Mouse (Mus musculus): ENCODE measurements around the gene Spsb4. TPM values are rescaled to one million over a fixed set of nuclear protein-coding genes. Genes with fewer than 3 reads are reported as not detected.

The Spsb4 gene
- polyA plus RNA-seq, 1 experiment from 2014 or later = 53.7 TPM

DNA sequence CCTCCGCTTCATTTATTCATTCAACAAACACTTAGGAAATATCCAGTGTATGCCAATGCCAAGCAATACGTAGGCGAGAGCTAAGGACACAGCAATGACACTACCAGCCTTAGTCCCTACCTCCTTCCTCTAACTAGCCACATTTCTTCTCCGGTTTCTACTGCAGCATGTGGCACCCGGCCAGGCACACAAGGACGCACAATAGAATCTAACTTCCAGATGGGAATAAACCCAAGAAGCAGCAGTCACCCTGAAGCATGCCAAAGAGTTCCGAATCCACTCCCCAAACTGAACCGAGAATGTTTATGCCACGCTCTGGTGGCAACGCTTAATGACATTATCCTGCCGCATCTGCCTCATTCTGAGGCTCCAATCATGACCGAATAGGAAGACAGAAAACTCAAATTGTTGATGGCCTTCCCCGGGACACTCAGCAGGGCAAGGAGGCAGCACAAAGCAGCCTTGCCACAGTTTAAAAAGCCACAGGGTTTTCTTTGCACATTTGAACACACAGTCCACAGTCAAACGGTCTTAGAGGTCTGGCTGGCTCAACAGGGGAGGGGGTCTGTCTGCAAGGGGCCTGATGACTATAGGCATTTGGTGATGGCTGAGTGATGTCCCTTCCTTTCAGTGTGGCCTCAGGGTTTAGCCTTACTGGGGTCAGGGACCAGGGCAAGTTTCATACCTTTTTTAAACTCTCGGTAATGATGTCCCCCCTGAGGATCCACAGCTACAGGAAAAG, 7.0 kb downstream of the Spsb4 start:
- no peak for ATAC-seq (replicated peaks; ENCODE audit: extremely low read depth, insufficient read depth, low FRiP score)
- H3K27ac ChIP-seq (ENCODE audit: low read length) = peak overlapping the region; percentile 5; the same call in 1 of the 2 replicates

DNA sequence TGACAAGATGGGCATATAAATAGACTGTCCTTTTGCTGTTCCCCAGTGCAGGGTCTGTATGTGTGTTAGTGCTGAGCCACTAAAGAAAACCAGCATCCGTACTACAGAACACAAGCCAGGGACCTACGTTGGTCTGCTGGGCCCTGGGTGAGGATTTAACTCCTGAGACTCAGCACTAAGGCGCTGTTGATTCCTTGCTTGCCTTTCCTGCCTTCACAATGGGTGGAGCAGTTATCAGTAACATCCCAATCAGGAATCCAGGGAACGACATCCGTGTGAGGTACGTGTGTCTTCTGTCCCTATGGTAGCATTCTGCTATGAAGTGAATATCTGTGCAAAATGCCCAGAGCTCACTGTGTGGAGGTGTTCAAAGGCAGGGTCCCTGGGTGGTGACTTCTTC, 8.2 kb downstream of the Spsb4 start:
- peak overlapping the region; percentile 18; the same call in 1 of the 2 replicates for H3K9ac ChIP-seq (ENCODE audit: low read length)
- no peak overlapping the region for H3K4me2 ChIP-seq (ENCODE audit: low read depth, low read length)
- H3K4me1 ChIP-seq (ENCODE audit: control insufficient read depth, insufficient read depth, low read length) = peaks cover 34% of the 10 kb centered on the region
- no peak overlapping the region for H3K4me3 ChIP-seq (ENCODE audit: low read length)
- peaks cover 4% of the 10 kb centered on the region; the same call in 1 of the 2 replicates for H3K36me3 ChIP-seq (ENCODE audit: control insufficient read depth, insufficient read depth)
- ATAC-seq (replicated peaks; ENCODE audit: extremely low read depth, insufficient read depth, low FRiP score) = no peak
- 65% methylated on average over 6 of the region's 6 CpGs for WGBS
- no peaks in the 10 kb centered on the region; the same call in 1 of the 2 replicates for H3K9me3 ChIP-seq (replicated peaks; ENCODE audit: control insufficient read depth, low read length)
- no peaks in the 10 kb centered on the region for H3K27me3 ChIP-seq (ENCODE audit: control insufficient read depth, insufficient read depth, low read length)
- no peak overlapping the region for H3K27ac ChIP-seq (ENCODE audit: low read length)

More for the DNA sequence above, 7.0 kb downstream of the Spsb4 start:
- peaks cover 43% of the 10 kb centered on the region for H3K4me1 ChIP-seq (ENCODE audit: control insufficient read depth, insufficient read depth, low read length)
- 65% methylated on average over 15 of the region's 15 CpGs for WGBS
- peaks cover 4% of the 10 kb centered on the region; the same call in 1 of the 2 replicates for H3K36me3 ChIP-seq (ENCODE audit: control insufficient read depth, insufficient read depth)
- no peak overlapping the region for H3K4me2 ChIP-seq (ENCODE audit: low read depth, low read length)
- no peak overlapping the region for H3K4me3 ChIP-seq (ENCODE audit: low read length)
- 0 out of 2 replicates have a peak overlapping the region, but pooled peaks have one; percentile 27 for H3K9ac ChIP-seq (ENCODE audit: low read length)
- H3K27me3 ChIP-seq (ENCODE audit: control insufficient read depth, insufficient read depth, low read length) = no peaks in the 10 kb centered on the region
- no peaks in the 10 kb centered on the region; the same call in 1 of the 2 replicates for H3K9me3 ChIP-seq (replicated peaks; ENCODE audit: control insufficient read depth, low read length)

GRCm38 (mm10) chr9:97004726-97005125, 13.9 kb downstream of the Spsb4 start:
- WGBS = 38% methylated on average over 3 of the region's 3 CpGs
- Histone ChIP-seq H3K4me3 (ENCODE audit: low read length) (no peak overlapping the region), H3K9me3 (replicated peaks; ENCODE audit: control insufficient read depth, low read length) (no peaks in the 10 kb centered on the region; the same call in 1 of the 2 replicates), H3K27me3 (ENCODE audit: control insufficient read depth, insufficient read depth, low read length) (no peaks in the 10 kb centered on the region), H3K4me1 (ENCODE audit: control insufficient read depth, insufficient read depth, low read length) (peaks cover 7% of the 10 kb centered on the region), H3K9ac (ENCODE audit: low read length) (no peak overlapping the region), H3K27ac (ENCODE audit: low read length) (no peak overlapping the region), H3K36me3 (ENCODE audit: control insufficient read depth, insufficient read depth) (peaks cover 4% of the 10 kb centered on the region; the same call in 1 of the 2 replicates), H3K4me2 (ENCODE audit: low read depth, low read length) (no peak overlapping the region)
- no peak for ATAC-seq (replicated peaks; ENCODE audit: extremely low read depth, insufficient read depth, low FRiP score)

DNA sequence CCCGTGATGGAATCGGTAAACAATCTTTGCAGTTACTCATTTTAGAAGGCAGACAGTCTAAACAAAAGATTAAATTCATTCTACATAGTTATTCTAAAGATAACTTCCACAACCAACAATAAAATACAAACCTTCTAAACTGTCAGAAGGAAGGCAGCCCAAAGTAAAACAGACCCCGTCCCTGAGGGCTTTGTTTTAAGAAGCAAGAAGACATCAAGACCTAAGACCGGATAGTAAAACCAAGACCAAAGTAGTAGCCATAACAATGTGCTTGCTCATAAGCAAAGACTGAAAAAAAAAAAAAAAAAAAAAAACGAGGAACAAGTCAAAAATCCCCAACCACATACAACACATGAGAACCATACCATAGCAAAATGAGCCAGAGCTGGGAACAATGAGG, 15.5 kb downstream of the Spsb4 start:
- Histone ChIP-seq H3K27ac (ENCODE audit: low read length) (no peak overlapping the region), H3K9ac (ENCODE audit: low read length) (no peak overlapping the region), H3K27me3 (ENCODE audit: control insufficient read depth, insufficient read depth, low read length) (no peaks in the 10 kb centered on the region), H3K36me3 (ENCODE audit: control insufficient read depth, insufficient read depth) (no peaks in the 10 kb centered on the region), H3K9me3 (replicated peaks; ENCODE audit: control insufficient read depth, low read length) (no peaks in the 10 kb centered on the region; the same call in 1 of the 2 replicates), H3K4me2 (ENCODE audit: low read depth, low read length) (no peak overlapping the region), H3K4me3 (ENCODE audit: low read length) (no peak overlapping the region), H3K4me1 (ENCODE audit: control insufficient read depth, insufficient read depth, low read length) (peaks cover 7% of the 10 kb centered on the region)
- 56% methylated on average over 5 of the region's 5 CpGs for WGBS
- ATAC-seq (replicated peaks; ENCODE audit: extremely low read depth, insufficient read depth, low FRiP score) = no peak

- whole genome bisulfite sequencing = 70% methylated on average over 8 of the region's 8 CpGs
- no peaks in the 10 kb centered on the region for H3K36me3 ChIP-seq (ENCODE audit: control insufficient read depth, insufficient read depth)
- H3K27ac ChIP-seq (ENCODE audit: low read length) = no peak overlapping the region
- H3K9me3 ChIP-seq (replicated peaks; ENCODE audit: control insufficient read depth, low read length) = no peaks in the 10 kb centered on the region
- H3K4me3 ChIP-seq (ENCODE audit: low read length) = no peak overlapping the region
- no peak for ATAC-seq (replicated peaks; ENCODE audit: extremely low read depth, insufficient read depth, low FRiP score)
- no peaks in the 10 kb centered on the region for H3K27me3 ChIP-seq (ENCODE audit: control insufficient read depth, insufficient read depth, low read length)
- H3K9ac ChIP-seq (ENCODE audit: low read length) = no peak overlapping the region
- H3K4me2 ChIP-seq (ENCODE audit: low read depth, low read length) = no peak overlapping the region
- H3K4me1 ChIP-seq (ENCODE audit: control insufficient read depth, insufficient read depth, low read length) = peaks cover 7% of the 10 kb centered on the region
These were observed 16.0 kb downstream of the Spsb4 start for GRCm38 (mm10) chr9:97002654-97003053.

DNA sequence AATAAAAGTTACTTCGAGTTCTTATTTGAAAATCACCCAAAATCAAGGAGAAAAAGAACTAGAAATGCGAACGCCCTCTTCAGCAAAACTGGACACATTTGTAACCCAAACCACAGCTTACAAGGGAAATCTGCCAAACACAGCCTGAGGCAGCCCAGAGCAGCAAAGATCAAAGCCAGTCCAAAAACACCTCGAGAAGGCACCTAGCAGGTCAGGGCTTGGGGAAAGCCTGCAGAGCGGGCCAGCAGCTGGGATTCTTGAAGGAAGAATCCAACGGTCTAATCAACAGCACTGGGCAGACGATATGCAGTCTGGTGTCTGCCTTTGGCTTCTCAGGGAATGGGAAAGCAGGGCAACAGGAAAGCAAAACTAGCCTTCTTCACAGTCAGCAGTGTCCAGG, 16.6 kb downstream of the Spsb4 start:
- Histone ChIP-seq H3K9me3 (replicated peaks; ENCODE audit: control insufficient read depth, low read length) (no peaks in the 10 kb centered on the region), H3K36me3 (ENCODE audit: control insufficient read depth, insufficient read depth) (no peaks in the 10 kb centered on the region), H3K4me3 (ENCODE audit: low read length) (no peak overlapping the region), H3K27me3 (ENCODE audit: control insufficient read depth, insufficient read depth, low read length) (no peaks in the 10 kb centered on the region), H3K4me1 (ENCODE audit: control insufficient read depth, insufficient read depth, low read length) (peaks cover 7% of the 10 kb centered on the region), H3K9ac (ENCODE audit: low read length) (no peak overlapping the region), H3K27ac (ENCODE audit: low read length) (no peak overlapping the region), H3K4me2 (ENCODE audit: low read depth, low read length) (no peak overlapping the region)
- 52% methylated on average over 7 of the region's 7 CpGs for WGBS
- ATAC-seq (replicated peaks; ENCODE audit: extremely low read depth, insufficient read depth, low FRiP score) = no peak

- no peak overlapping the region for H3K27ac ChIP-seq (ENCODE audit: low read length)
- no peaks in the 10 kb centered on the region for H3K36me3 ChIP-seq (ENCODE audit: control insufficient read depth, insufficient read depth)
- H3K4me2 ChIP-seq (ENCODE audit: low read depth, low read length) = no peak overlapping the region
- no peak overlapping the region for H3K4me3 ChIP-seq (ENCODE audit: low read length)
- 84% methylated on average over 10 of the region's 10 CpGs for WGBS
- no peaks in the 10 kb centered on the region for H3K9me3 ChIP-seq (replicated peaks; ENCODE audit: control insufficient read depth, low read length)
- no peaks in the 10 kb centered on the region for H3K27me3 ChIP-seq (ENCODE audit: control insufficient read depth, insufficient read depth, low read length)
- peaks cover 7% of the 10 kb centered on the region for H3K4me1 ChIP-seq (ENCODE audit: control insufficient read depth, insufficient read depth, low read length)
- no peak for ATAC-seq (replicated peaks; ENCODE audit: extremely low read depth, insufficient read depth, low FRiP score)
- H3K9ac ChIP-seq (ENCODE audit: low read length) = no peak overlapping the region
These were observed 17.2 kb downstream of the Spsb4 start for GRCm38 (mm10) chr9:97001458-97001857.

- Histone ChIP-seq H3K4me2 (ENCODE audit: low read depth, low read length) (no peak overlapping the region), H3K9me3 (replicated peaks; ENCODE audit: control insufficient read depth, low read length) (no peaks in the 10 kb centered on the region), H3K9ac (ENCODE audit: low read length) (no peak overlapping the region), H3K4me1 (ENCODE audit: control insufficient read depth, insufficient read depth, low read length) (peaks cover 36% of the 10 kb centered on the region), H3K27ac (ENCODE audit: low read length) (no peak overlapping the region), H3K4me3 (ENCODE audit: low read length) (no peak overlapping the region), H3K36me3 (ENCODE audit: control insufficient read depth, insufficient read depth) (peaks cover 8% of the 10 kb centered on the region; the same call in 1 of the 2 replicates), H3K27me3 (ENCODE audit: control insufficient read depth, insufficient read depth, low read length) (no peaks in the 10 kb centered on the region)
- no peak; the same call in 1 of the 2 replicates for ATAC-seq (replicated peaks; ENCODE audit: extremely low read depth, insufficient read depth, low FRiP score)
- WGBS = 96% methylated on average over 25 of the region's 25 CpGs
These were observed 22.9 kb downstream of the Spsb4 start for GRCm38 (mm10) chr9:96995717-96996116.

- peaks cover 46% of the 10 kb centered on the region for H3K4me1 ChIP-seq (ENCODE audit: control insufficient read depth, insufficient read depth, low read length)
- no peak for ATAC-seq (replicated peaks; ENCODE audit: extremely low read depth, insufficient read depth, low FRiP score)
- WGBS = 81% methylated on average over 9 of the region's 9 CpGs
- H3K27me3 ChIP-seq (ENCODE audit: control insufficient read depth, insufficient read depth, low read length) = no peaks in the 10 kb centered on the region
- H3K4me3 ChIP-seq (ENCODE audit: low read length) = no peak overlapping the region
- H3K36me3 ChIP-seq (ENCODE audit: control insufficient read depth, insufficient read depth) = peaks cover 8% of the 10 kb centered on the region; the same call in 1 of the 2 replicates
- no peaks in the 10 kb centered on the region for H3K9me3 ChIP-seq (replicated peaks; ENCODE audit: control insufficient read depth, low read length)
- H3K27ac ChIP-seq (ENCODE audit: low read length) = no peak overlapping the region
- H3K9ac ChIP-seq (ENCODE audit: low read length) = no peak overlapping the region
- no peak overlapping the region for H3K4me2 ChIP-seq (ENCODE audit: low read depth, low read length)
These were observed 23.9 kb downstream of the Spsb4 start for GRCm38 (mm10) chr9:96994733-96995132.
